Mouse (Mus musculus): ENCODE measurements around the gene 6430548M08Rik. TPM values are rescaled to one million over a fixed set of nuclear protein-coding genes. Genes with fewer than 3 reads are reported as not detected.

6430548M08Rik gene
- polyA plus RNA-seq, 1 experiment: 8.4 TPM

- 58% methylated on average over 6 of the region's 6 CpGs for WGBS
- Histone ChIP-seq H3K27me3 (replicated peaks; ENCODE audit: control insufficient read depth, insufficient read depth, low read length) (no peaks in the 10 kb centered on the region), H3K36me3 (ENCODE audit: control insufficient read depth, insufficient read depth, low read length) (no peaks in the 10 kb centered on the region), H3K27ac (ENCODE audit: insufficient read depth, low read depth, low read length) (no peak overlapping the region), H3K4me1 (ENCODE audit: control insufficient read depth, insufficient read depth, low read length) (peaks cover 8% of the 10 kb centered on the region; the same call in 1 of the 2 replicates), H3K4me3 (ENCODE audit: insufficient read depth, low read depth, low read length) (no peak overlapping the region)
- TF ChIP-seq POLR2A (IDR thresholded peaks at IDR 0.05; ENCODE audit: low read depth, low read length) (no peak), CTCF (conservative IDR thresholded peaks at IDR 0.05; ENCODE audit: insufficient read depth, insufficient read length, low read depth, low read length) (no peak; the same call in 1 of the 2 replicates)
- peak; percentile 78 for DNase-seq
Measured at GRCm38 (mm10) chr8:120074516-120074915, 39.4 kb upstream of the 6430548M08Rik start.

GRCm38 (mm10) chr8:120075347-120075746 is 38.6 kb upstream of the 6430548M08Rik start:
- DNase-seq: no peak
- H3K4me1 ChIP-seq (ENCODE audit: control insufficient read depth, insufficient read depth, low read length): peaks cover 8% of the 10 kb centered on the region; the same call in 1 of the 2 replicates
- H3K27me3 ChIP-seq (replicated peaks; ENCODE audit: control insufficient read depth, insufficient read depth, low read length): no peaks in the 10 kb centered on the region
- TF ChIP-seq POLR2A (IDR thresholded peaks at IDR 0.05; ENCODE audit: low read depth, low read length) (no peak), CTCF (conservative IDR thresholded peaks at IDR 0.05; ENCODE audit: insufficient read depth, insufficient read length, low read depth, low read length) (no peak)
- H3K36me3 ChIP-seq (ENCODE audit: control insufficient read depth, insufficient read depth, low read length): no peaks in the 10 kb centered on the region
- no peak overlapping the region for H3K27ac ChIP-seq (ENCODE audit: insufficient read depth, low read depth, low read length)
- WGBS: 74% methylated on average over 6 of the region's 6 CpGs
- no peak overlapping the region for H3K4me3 ChIP-seq (ENCODE audit: insufficient read depth, low read depth, low read length)

GRCm38 (mm10) chr8:120078080-120078479 is 35.9 kb upstream of the 6430548M08Rik start:
- no peak overlapping the region for H3K4me3 ChIP-seq (ENCODE audit: insufficient read depth, low read depth, low read length)
- H3K27ac ChIP-seq (ENCODE audit: insufficient read depth, low read depth, low read length): no peak overlapping the region
- H3K36me3 ChIP-seq (ENCODE audit: control insufficient read depth, insufficient read depth, low read length): 0 out of 2 replicates have a peak, but pooled peaks cover 2% of the 10 kb centered on the region
- 7% methylated on average over 10 of the region's 10 CpGs for WGBS
- H3K4me1 ChIP-seq (ENCODE audit: control insufficient read depth, insufficient read depth, low read length): 0 out of 2 replicates have a peak, but pooled peaks cover 2% of the 10 kb centered on the region
- DNase-seq: peak; percentile 75
- H3K27me3 ChIP-seq (replicated peaks; ENCODE audit: control insufficient read depth, insufficient read depth, low read length): no peaks in the 10 kb centered on the region
- TF ChIP-seq POLR2A (IDR thresholded peaks at IDR 0.05; ENCODE audit: low read depth, low read length): no peak
- peak; percentile 67 for TF ChIP-seq CTCF (conservative IDR thresholded peaks at IDR 0.05; ENCODE audit: insufficient read depth, insufficient read length, low read depth, low read length)

- TF ChIP-seq POLR2A (IDR thresholded peaks at IDR 0.05; ENCODE audit: low read depth, low read length) (no peak), CTCF (conservative IDR thresholded peaks at IDR 0.05; ENCODE audit: insufficient read depth, insufficient read length, low read depth, low read length) (no peak)
- Histone ChIP-seq H3K4me3 (ENCODE audit: insufficient read depth, low read depth, low read length) (no peak overlapping the region), H3K27me3 (replicated peaks; ENCODE audit: control insufficient read depth, insufficient read depth, low read length) (no peaks in the 10 kb centered on the region), H3K27ac (ENCODE audit: insufficient read depth, low read depth, low read length) (no peak overlapping the region), H3K4me1 (ENCODE audit: control insufficient read depth, insufficient read depth, low read length) (no peaks in the 10 kb centered on the region), H3K36me3 (ENCODE audit: control insufficient read depth, insufficient read depth, low read length) (0 out of 2 replicates have a peak, but pooled peaks cover 2% of the 10 kb centered on the region)
- 67% methylated on average over 5 of the region's 5 CpGs for WGBS
- DNase-seq: no peak
Measured at GRCm38 (mm10) chr8:120079361-120079760, 34.6 kb upstream of the 6430548M08Rik start.

- WGBS: 94% methylated on average over 8 of the region's 8 CpGs
- Histone ChIP-seq H3K4me1 (ENCODE audit: control insufficient read depth, insufficient read depth, low read length) (no peaks in the 10 kb centered on the region), H3K27ac (ENCODE audit: insufficient read depth, low read depth, low read length) (no peak overlapping the region), H3K36me3 (ENCODE audit: control insufficient read depth, insufficient read depth, low read length) (0 out of 2 replicates have a peak, but pooled peaks cover 2% of the 10 kb centered on the region), H3K4me3 (ENCODE audit: insufficient read depth, low read depth, low read length) (no peak overlapping the region), H3K27me3 (replicated peaks; ENCODE audit: control insufficient read depth, insufficient read depth, low read length) (no peaks in the 10 kb centered on the region)
- DNase-seq: no peak
- TF ChIP-seq CTCF (conservative IDR thresholded peaks at IDR 0.05; ENCODE audit: insufficient read depth, insufficient read length, low read depth, low read length) (no peak), POLR2A (IDR thresholded peaks at IDR 0.05; ENCODE audit: low read depth, low read length) (no peak)
Measured at GRCm38 (mm10) chr8:120083261-120083660, 30.7 kb upstream of the 6430548M08Rik start.

GRCm38 (mm10) chr8:120084783-120085182 is 29.2 kb upstream of the 6430548M08Rik start:
- TF ChIP-seq POLR2A (IDR thresholded peaks at IDR 0.05; ENCODE audit: low read depth, low read length) (no peak), CTCF (conservative IDR thresholded peaks at IDR 0.05; ENCODE audit: insufficient read depth, insufficient read length, low read depth, low read length) (no peak)
- DNase-seq: no peak
- 89% methylated on average over 8 of the region's 8 CpGs for WGBS

GRCm38 (mm10) chr8:120089511-120089910 is 24.4 kb upstream of the 6430548M08Rik start:
- TF ChIP-seq CTCF (conservative IDR thresholded peaks at IDR 0.05; ENCODE audit: insufficient read depth, insufficient read length, low read depth, low read length): no peak
- no peak for TF ChIP-seq POLR2A (IDR thresholded peaks at IDR 0.05; ENCODE audit: low read depth, low read length)
- no peak overlapping the region for H3K27ac ChIP-seq (ENCODE audit: insufficient read depth, low read depth, low read length)
- no peak for DNase-seq
- H3K36me3 ChIP-seq (ENCODE audit: control insufficient read depth, insufficient read depth, low read length): no peaks in the 10 kb centered on the region
- WGBS: 68% methylated on average over 7 of the region's 7 CpGs
- H3K4me1 ChIP-seq (ENCODE audit: control insufficient read depth, insufficient read depth, low read length): no peaks in the 10 kb centered on the region
- H3K4me3 ChIP-seq (ENCODE audit: insufficient read depth, low read depth, low read length): no peak overlapping the region
- no peaks in the 10 kb centered on the region for H3K27me3 ChIP-seq (replicated peaks; ENCODE audit: control insufficient read depth, insufficient read depth, low read length)

More at GRCm38 (mm10) chr8:120084783-120085182, 29.2 kb upstream of the 6430548M08Rik start:
- Histone ChIP-seq H3K4me1 (ENCODE audit: control insufficient read depth, insufficient read depth, low read length) (no peaks in the 10 kb centered on the region), H3K36me3 (ENCODE audit: control insufficient read depth, insufficient read depth, low read length) (0 out of 2 replicates have a peak, but pooled peaks cover 2% of the 10 kb centered on the region), H3K4me3 (ENCODE audit: insufficient read depth, low read depth, low read length) (no peak overlapping the region), H3K27me3 (replicated peaks; ENCODE audit: control insufficient read depth, insufficient read depth, low read length) (no peaks in the 10 kb centered on the region), H3K27ac (ENCODE audit: insufficient read depth, low read depth, low read length) (no peak overlapping the region)
